Comparison of ENCODE assay signal across 18 mouse cellular contexts in genomic region chr19:3534945-3535344, GRCm38 (mm10).
"Had no signal": no experiment of that assay in that cellular context is flagged by ENCODE, and none has a peak within 500 bp of the region (broad histone marks: within the 10 kb centered on the region; RNA-seq: fewer than 3 reads in every experiment).

No protein-coding gene starts in this region.

- H3K27ac ChIP-seq: kidney, embryonic 15.5 days; limb, embryonic 12.5 days; limb, embryonic 15.5 days; liver, embryonic 14.5 days; macrophage; midbrain, embryonic 12.5 days; stomach, postnatal 0 days had no signal

- H3K9me3 ChIP-seq: kidney, embryonic 15.5 days; limb, embryonic 12.5 days; limb, embryonic 15.5 days; midbrain, embryonic 12.5 days had no signal

- DNase-seq: kidney, adult 11 months; kidney, adult 8-10 months; kidney, postnatal 10 days; kidney, postnatal 36 days; left cerebral cortex, postnatal 4 days; liver, postnatal 0 days; lung, embryonic 14.5 days; thymus, postnatal 25 days had no signal

- H3K4me1 ChIP-seq: kidney, embryonic 15.5 days; limb, embryonic 12.5 days; midbrain, embryonic 12.5 days had no signal

- H3K27me3 ChIP-seq: kidney, embryonic 15.5 days; limb, embryonic 12.5 days; limb, embryonic 15.5 days; midbrain, embryonic 12.5 days had no signal

- H3K4me3 ChIP-seq: kidney, embryonic 15.5 days; limb, embryonic 12.5 days; limb, embryonic 15.5 days; midbrain, embryonic 12.5 days had no signal

- ATAC-seq: liver, postnatal 0 days; lung, postnatal 0 days; midbrain, embryonic 16.5 days had no signal

- H3K9ac ChIP-seq: kidney, embryonic 15.5 days; limb, embryonic 12.5 days; limb, embryonic 15.5 days; liver, embryonic 14.5 days; liver, postnatal 0 days; lung, embryonic 14.5 days; midbrain, embryonic 12.5 days had no signal

- H3K4me2 ChIP-seq: kidney, embryonic 15.5 days; limb, embryonic 12.5 days; limb, embryonic 15.5 days; liver, embryonic 11.5 days; lung, embryonic 14.5 days; midbrain, embryonic 12.5 days had no signal
